Mouse (Mus musculus) MEL (cell line): ENCODE measurements around the gene Sinhcaf. TPM values are rescaled to one million over a fixed set of nuclear protein-coding genes. Genes with fewer than 3 reads are reported as not detected.
A peak's percentile ranks its signal among the peaks of the same experiment; 100 is the strongest.

Source experiments
- DNase-seq: peaks from one replicate; pipeline ENCODE4 v3.0.0; 2011; ENCODE audit warnings: low read depth, low spot score
- H3K27ac ChIP-seq: 2 replicates; pipeline ENCODE4 v1.5.1; 2012; ENCODE audit warnings: low read depth, mild to moderate bottlenecking, control low read depth, low read length, moderate library complexity; ENCODE audit not compliant: control insufficient read depth
- H3K27me3 ChIP-seq, 2 experiments: fragments of 150-350 bp in 1 of 2; sonication (generic) in 1 of 2; 2 replicates each; pipeline ENCODE4 v1.6.1; 2012; ENCODE audit warnings: low read length in 2 of 2, mild to moderate bottlenecking in 2 of 2, improper control_type of control experiment in 1 of 2, moderate library complexity in 1 of 2; ENCODE audit not compliant: insufficient read depth in 2 of 2, control insufficient read depth in 1 of 2
- H3K36me3 ChIP-seq, 2 experiments: 2 replicates each; pipeline ENCODE4 v1.6.1; 2012 to 2014; ENCODE audit warnings: low read length in 2 of 2, improper control_type of control experiment in 1 of 2, inconsistent platforms in 1 of 2, mild to moderate bottlenecking in 1 of 2; ENCODE audit not compliant: insufficient read depth in 2 of 2, control insufficient read depth in 1 of 2
- H3K4me1 ChIP-seq, 2 experiments: fragments of 150-350 bp in 1 of 2; sonication (generic) in 1 of 2; 2 replicates each; pipeline ENCODE4 v1.6.1; 2012; ENCODE audit warnings: low read length in 2 of 2, improper control_type of control experiment in 1 of 2, mild to moderate bottlenecking in 1 of 2; ENCODE audit not compliant: insufficient read depth in 2 of 2, control insufficient read depth in 1 of 2
- H3K4me3 ChIP-seq, 2 experiments: fragments of 150-350 bp in 1 of 2; sonication (generic) in 1 of 2; 2 replicates each; pipeline ENCODE4 v1.5.1; 2012; ENCODE audit warnings: low read depth in 2 of 2, low read length in 2 of 2, mild to moderate bottlenecking in 2 of 2, moderate library complexity in 2 of 2, control low read depth in 1 of 2, improper control_type of control experiment in 1 of 2; ENCODE audit not compliant: control insufficient read depth in 1 of 2, insufficient read depth in 1 of 2
- H3K79me2 ChIP-seq: 2 replicates; pipeline ENCODE4 v1.6.1; 2012; ENCODE audit warnings: mild to moderate bottlenecking, low read length, moderate library complexity; ENCODE audit not compliant: control insufficient read depth, poor library complexity, insufficient read depth
- H3K9ac ChIP-seq: 2 replicates; pipeline ENCODE4 v1.6.1; 2012; ENCODE audit warnings: low read depth, mild to moderate bottlenecking, control low read depth, low read length, moderate library complexity; ENCODE audit not compliant: control insufficient read depth, poor library complexity, severe bottlenecking
- H3K9me3 ChIP-seq: fragments of 150-350 bp; sonication (generic); replicated peaks from 2 replicates; pipeline ENCODE4 v1.6.1; 2012; ENCODE audit warnings: mild to moderate bottlenecking, low read length, improper control_type of control experiment, moderate library complexity; ENCODE audit not compliant: insufficient read depth
- CHD1 ChIP-seq: IDR thresholded peaks from 2 replicates; pipeline ENCODE4 v1.6.1; 2012; ENCODE audit warnings: low read depth, mild to moderate bottlenecking, inconsistent platforms, low read length, improper control_type of control experiment
- KAT2A ChIP-seq: conservative IDR thresholded peaks from 2 replicates; pipeline ENCODE4 v1.6.1; 2012; ENCODE audit warnings: low read depth, low read length, improper control_type of control experiment, inconsistent platforms
- MAFK ChIP-seq: IDR thresholded peaks from 2 replicates; pipeline ENCODE4 v1.6.1; 2011; ENCODE audit warnings: low read depth, mild to moderate bottlenecking, low read length, improper control_type of control experiment, borderline replicate concordance
- MAX ChIP-seq: IDR thresholded peaks from 2 replicates; pipeline ENCODE4 v1.6.1; 2011; ENCODE audit warnings: low read length, improper control_type of control experiment
- MXI1 ChIP-seq: IDR thresholded peaks from 2 replicates; pipeline ENCODE4 v1.6.1; 2011; ENCODE audit warnings: mild to moderate bottlenecking, low read depth, low read length, improper control_type of control experiment
- MYB ChIP-seq: IDR thresholded peaks from 2 replicates; pipeline ENCODE4 v1.6.1; 2011; ENCODE audit warnings: mild to moderate bottlenecking, low read depth, low read length, improper control_type of control experiment
- MYC ChIP-seq: IDR thresholded peaks from 2 replicates; pipeline ENCODE4 v1.6.1; 2011; ENCODE audit warnings: low read depth, mild to moderate bottlenecking, low read length, improper control_type of control experiment, moderate library complexity
- NRF1 ChIP-seq: IDR thresholded peaks from 2 replicates; pipeline ENCODE4 v1.6.1; 2014; ENCODE audit warnings: low read depth, mild to moderate bottlenecking, inconsistent platforms, low read length, improper control_type of control experiment, moderate library complexity; ENCODE audit not compliant: poor library complexity, insufficient read depth, severe bottlenecking
- POLR2A ChIP-seq, 2 experiments: IDR thresholded peaks; 2 replicates each; pipeline ENCODE4 v1.6.1; 2011 to 2012; ENCODE audit warnings: low read length in 2 of 2, mild to moderate bottlenecking in 2 of 2, control low read depth in 1 of 2, improper control_type of control experiment in 1 of 2, low read depth in 1 of 2, moderate library complexity in 1 of 2; ENCODE audit not compliant: control insufficient read depth in 1 of 2, insufficient read depth in 1 of 2, poor library complexity in 1 of 2
- SIN3A ChIP-seq: IDR thresholded peaks from 2 replicates; pipeline ENCODE4 v1.6.1; 2012; ENCODE audit warnings: low read length, improper control_type of control experiment, inconsistent platforms
- TAL1 ChIP-seq: IDR thresholded peaks from 2 replicates; pipeline ENCODE4 v1.6.1; 2012; ENCODE audit warnings: mild to moderate bottlenecking, inconsistent platforms, low read length, moderate library complexity, mixed read lengths
- TBP ChIP-seq: IDR thresholded peaks from 2 replicates; pipeline ENCODE4 v1.8.0; 2011; ENCODE audit warnings: low read depth, low read length, improper control_type of control experiment
- TCF12 ChIP-seq: IDR thresholded peaks from 2 replicates; pipeline ENCODE4 v1.6.1; 2014; ENCODE audit warnings: low read depth, mild to moderate bottlenecking, inconsistent platforms, low read length, improper control_type of control experiment, moderate library complexity
- UBTF ChIP-seq: IDR thresholded peaks from 2 replicates; pipeline ENCODE4 v1.6.1; 2012; ENCODE audit warnings: low read depth, mild to moderate bottlenecking, inconsistent platforms, low read length, improper control_type of control experiment, moderate library complexity, borderline replicate concordance; ENCODE audit not compliant: insufficient read depth
- USF1 ChIP-seq: IDR thresholded peaks from 2 replicates; pipeline ENCODE4 v1.6.1; 2014; ENCODE audit warnings: low read depth, mild to moderate bottlenecking, inconsistent platforms, low read length, improper control_type of control experiment, moderate library complexity
- ZNF384 ChIP-seq: IDR thresholded peaks from 2 replicates; pipeline ENCODE4 v1.6.1; 2012; ENCODE audit warnings: low read depth, mild to moderate bottlenecking, inconsistent platforms, low read length, improper control_type of control experiment
- polyA plus RNA-seq, 2 experiments: library from polyadenylated mRNA; stranded (reverse) in 1 of 2; unstranded in 1 of 2; fragments of >175 nt in 1 of 2; fragments of >200 nt in 1 of 2; gene quantifications; 2 replicates each; pipeline versions ENCODE4 v1.2.1 to v1.2.4; 2012; ENCODE audit warnings: low replicate concordance in 2 of 2, low read depth in 1 of 2; ENCODE audit not compliant: insufficient read length in 2 of 2, insufficient read depth in 1 of 2, missing spikeins in 1 of 2
- total RNA-seq: library from RNA; depleted of rRNA; stranded (reverse); fragments of 300-350 nt; gene quantifications from 2 replicates; pipeline ENCODE4 v1.2.3, GENCODE M21; 2012

Gene Sinhcaf
- total and polyA plus RNA-seq, 3 experiments, result 34.7 to 59.7 (median 54.4) TPM

- Histone ChIP-seq H3K9ac (peak overlapping the region; percentile 84), H3K9me3 (no peaks in the 10 kb centered on the region), H3K79me2 (peaks cover 47% of the 10 kb centered on the region), H3K27me3 (no peaks in the 10 kb centered on the region), H3K36me3 (peaks cover 3 to 23% of the 10 kb centered on the region in 2 experiments; a peak in 3 of 4 replicates), H3K4me1 (peaks cover 2 to 16% of the 10 kb centered on the region in 2 experiments; a peak in 2 of 4 replicates), H3K27ac (peak overlapping the region; percentile 79), H3K4me3 (peak overlapping the region; percentile 80 to 88)
- DNase-seq, result peak; percentile 73
- TF ChIP-seq ZNF384 (peak; percentile 73), MAX (peak; percentile 79; the same call in 1 of the 2 replicates), CHD1 (peak; percentile 14; the same call in 1 of the 2 replicates), TCF12 (peak; percentile 5; the same call in 1 of the 2 replicates), SIN3A (peak; percentile 12), MYC (0 out of 2 replicates have a peak, but pooled peaks have one; percentile 27), NRF1 (peak; percentile 8; the same call in 1 of the 2 replicates), UBTF (0 out of 2 replicates have a peak, but pooled peaks have one; percentile 90), MXI1 (peak; percentile 63; the same call in 1 of the 2 replicates), MAFK (no peak), POLR2A (IDR thresholded peaks at IDR 0.05; ENCODE audit: control insufficient read depth in 1 of 2, insufficient read depth in 1 of 2, low read depth in 1 of 2, low read length in 2 of 2, poor library complexity in 1 of 2) (peak in 1 of 2 experiments; percentile 31; a peak in 1 of 4 replicates), TAL1 (no peak), KAT2A (no peak), USF1 (0 out of 2 replicates have a peak, but pooled peaks have one; percentile 6)
Measured at GRCm38 (mm10) chr6:148944767-148945508, 1.3 kb downstream of the Sinhcaf start.

GRCm38 (mm10) chr6:148944344-148944766 lies 1.9 kb downstream of the Sinhcaf start:
- Histone ChIP-seq H3K4me1 (peaks cover 2 to 16% of the 10 kb centered on the region in 2 experiments; a peak in 2 of 4 replicates), H3K4me3 (peak overlapping the region; percentile 80 to 88), H3K79me2 (peaks cover 52% of the 10 kb centered on the region), H3K27me3 (no peaks in the 10 kb centered on the region), H3K36me3 (peaks cover 3 to 28% of the 10 kb centered on the region in 2 experiments; a peak in 3 of 4 replicates), H3K9ac (peak overlapping the region; percentile 84), H3K27ac (peak overlapping the region; percentile 44), H3K9me3 (no peaks in the 10 kb centered on the region)
- DNase-seq, result peak; percentile 61
- no peak for TF ChIP-seq ZNF384
- TF ChIP-seq MXI1, result peak; percentile 75
- TF ChIP-seq NRF1, result no peak
- 0 out of 2 replicates have a peak, but pooled peaks have one; percentile 10 for TF ChIP-seq TBP
- no peak for TF ChIP-seq MYB
